Mouse (Mus musculus) heart, embryonic 14.5 days (tissue): ENCODE measurements around the gene Gm21671. TPM values are rescaled to one million over a fixed set of nuclear protein-coding genes. Genes with fewer than 3 reads are reported as not detected.
A peak's percentile ranks its signal among the peaks of the same experiment; 100 is the strongest.
"Not testable (repeated sequence)": the region's sequence is repeated elsewhere in the genome, so short reads cannot be mapped to it uniquely, and the experiment has no call there.

ENCODE experiments used
- ATAC-seq: fragments of 200-750 bp; cut with Nextera tagmentation; 2 replicates; pipeline ENCODE4 v1.8.0; 2017; ENCODE audit warnings: low read depth, moderate TSS enrichment; ENCODE audit not compliant: insufficient number of reproducible peaks, insufficient read depth, low FRiP score
- H3K27ac ChIP-seq, 2 experiments: fragments of 200-500 bp in 1 of 2; fragments of 300-500 bp in 1 of 2; sonication (generic) in 1 of 2; replicated peaks in 1 of 2; 2 replicates each; pipeline ENCODE4 v1.5.1; 2012 to 2014; ENCODE audit warnings: low read depth in 2 of 2, low read length in 2 of 2, control low read depth in 1 of 2, mild to moderate bottlenecking in 1 of 2, mixed read lengths in 1 of 2; ENCODE audit not compliant: control insufficient read depth in 1 of 2, insufficient read depth in 1 of 2
- H3K27me3 ChIP-seq: fragments of 300-500 bp; sonication (generic); 2 replicates; pipeline ENCODE4 v1.6.1; 2014; ENCODE audit warnings: mild to moderate bottlenecking, low read length, control low read depth; ENCODE audit not compliant: control insufficient read depth, insufficient read depth
- H3K36me3 ChIP-seq: fragments of 300-500 bp; sonication (generic); 2 replicates; pipeline ENCODE4 v1.6.1; 2014; ENCODE audit warnings: mild to moderate bottlenecking, control low read depth, low read length, mixed read lengths; ENCODE audit not compliant: control insufficient read depth, insufficient read depth
- H3K4me1 ChIP-seq, 2 experiments: fragments of 200-500 bp in 1 of 2; fragments of 300-500 bp in 1 of 2; sonication (generic) in 1 of 2; 2 replicates each; pipeline ENCODE4 v1.6.1; 2012 to 2014; ENCODE audit warnings: low read length in 2 of 2, control low read depth in 1 of 2, mixed read lengths in 1 of 2; ENCODE audit not compliant: control insufficient read depth in 2 of 2, insufficient read depth in 2 of 2
- H3K4me2 ChIP-seq: fragments of 300-500 bp; sonication (generic); 2 replicates; pipeline ENCODE4 v1.6.1; 2014; ENCODE audit warnings: mild to moderate bottlenecking, low read length
- H3K4me3 ChIP-seq, 2 experiments: fragments of 200-500 bp in 1 of 2; fragments of 300-500 bp in 1 of 2; sonication (generic) in 1 of 2; 2 replicates each; pipeline ENCODE4 v1.5.1; 2012 to 2014; ENCODE audit warnings: low read length in 2 of 2, mild to moderate bottlenecking in 2 of 2, control low read depth in 1 of 2, low read depth in 1 of 2, moderate library complexity in 1 of 2; ENCODE audit not compliant: control insufficient read depth in 1 of 2, insufficient read depth in 1 of 2
- H3K9ac ChIP-seq: fragments of 300-500 bp; sonication (generic); 2 replicates; pipeline ENCODE4 v1.6.1; 2014; ENCODE audit warnings: mild to moderate bottlenecking, low read length
- H3K9me3 ChIP-seq: fragments of 300-500 bp; sonication (generic); 2 replicates; pipeline ENCODE4 v1.6.1; 2016; ENCODE audit warnings: low read length, control low read depth; ENCODE audit not compliant: control insufficient read depth
- WGBS: fragments of 180-500 bp; shearing (Covaris S2); extraction: QIAGEN DNeasy Blood & Tissue Kit; methylation state at CpG from one replicate; pipeline ENCODE4 v1.1.7; 2014; 5-methylcytosine and 5-hydroxymethylcytosine counted together
- polyA plus RNA-seq: library from polyadenylated mRNA; unstranded; fragments of >200 nt; fragmentation: Nextera tagmentation; extraction: Ambion mirVana; gene quantifications from 2 replicates; pipeline ENCODE4 v1.2.1, GENCODE M21; 2014

The Gm21671 gene
- polyA plus RNA-seq, result 0.12 TPM in 1 of 2 replicates, not detected in the other

GRCm38 (mm10) chr5:25954317-25954716 lies at the start of gene Gm21671:
Gm21671 (minus strand) TSS chr5:25954417.
- ATAC-seq, H3K4me2 ChIP-seq, H3K9ac ChIP-seq, H3K4me3 ChIP-seq, H3K9me3 ChIP-seq, H3K27ac ChIP-seq, H3K4me1 ChIP-seq, H3K36me3 ChIP-seq, H3K27me3 ChIP-seq: not testable (repeated sequence)
- WGBS, result 62% methylated on average over 2 of the region's 2 CpGs

- not testable (repeated sequence) for H3K9ac ChIP-seq, H3K27ac ChIP-seq
- no CpG with 5 or more reads among the region's 3 CpGs for WGBS
These were observed 34.3 kb upstream of the Gm21671 start, which contains the start of gene Gm21698 for GRCm38 (mm10) chr5:25988550-25988949. Gm21698 (minus strand) TSS chr5:25988650.

GRCm38 (mm10) chr5:25972563-25972962 lies 18.3 kb upstream of the Gm21671 start, which contains the start of gene Gm21680:
Gm21680 (minus strand) TSS chr5:25972663.
- not testable (repeated sequence) for H3K27ac ChIP-seq, H3K9me3 ChIP-seq, H3K4me2 ChIP-seq, H3K36me3 ChIP-seq, H3K4me3 ChIP-seq, H3K9ac ChIP-seq, H3K4me1 ChIP-seq, H3K27me3 ChIP-seq, ATAC-seq
- WGBS, result no CpG with 5 or more reads among the region's 2 CpGs

More at GRCm38 (mm10) chr5:25988550-25988949, 34.3 kb upstream of the Gm21671 start, which contains the start of gene Gm21698:
- not testable (repeated sequence) for H3K9me3 ChIP-seq, H3K4me3 ChIP-seq, H3K4me2 ChIP-seq, H3K27me3 ChIP-seq, H3K36me3 ChIP-seq, H3K4me1 ChIP-seq, ATAC-seq

- H3K9ac ChIP-seq, H3K9me3 ChIP-seq, H3K4me1 ChIP-seq, H3K36me3 ChIP-seq, H3K27me3 ChIP-seq, H3K27ac ChIP-seq: not testable (repeated sequence)
- Histone ChIP-seq H3K4me2 (peak overlapping the region; percentile 50), H3K4me3 (peak overlapping the region; percentile 16 to 24; a peak in 3 of 4 replicates)
- WGBS, result 42% methylated on average over 16 of the region's 17 CpGs
- peak; percentile 31; the same call in 1 of the 2 replicates for ATAC-seq
These were observed 2.8 kb upstream of the Gm21671 start for GRCm38 (mm10) chr5:25957050-25957449.

GRCm38 (mm10) chr5:25956611-25957010 lies 2.4 kb upstream of the Gm21671 start:
- H3K9ac ChIP-seq, H3K27ac ChIP-seq, H3K9me3 ChIP-seq, H3K4me1 ChIP-seq, H3K36me3 ChIP-seq, H3K27me3 ChIP-seq: not testable (repeated sequence)
- WGBS, result 14% methylated on average over 32 of the region's 32 CpGs
- Histone ChIP-seq H3K4me2 (peak overlapping the region; percentile 50), H3K4me3 (peak overlapping the region; percentile 16 to 24; a peak in 3 of 4 replicates)
- peak; percentile 9; the same call in 1 of the 2 replicates for ATAC-seq

GRCm38 (mm10) chr5:25945391-25945790 lies 8.8 kb downstream of the Gm21671 start:
- H3K9ac ChIP-seq, ATAC-seq, H3K4me1 ChIP-seq, H3K4me3 ChIP-seq, H3K27ac ChIP-seq, H3K27me3 ChIP-seq, H3K9me3 ChIP-seq, H3K4me2 ChIP-seq, H3K36me3 ChIP-seq: not testable (repeated sequence)
- WGBS, result 77% methylated on average over 2 of the region's 2 CpGs

- 46% methylated on average over 2 of the region's 2 CpGs for WGBS
- not testable (repeated sequence) for H3K27ac ChIP-seq, H3K9ac ChIP-seq, ATAC-seq, H3K4me2 ChIP-seq, H3K9me3 ChIP-seq, H3K27me3 ChIP-seq, H3K4me3 ChIP-seq, H3K4me1 ChIP-seq, H3K36me3 ChIP-seq
These were observed 11.9 kb downstream of the Gm21671 start, which contains the start of gene Gm21663 for GRCm38 (mm10) chr5:25942281-25942680. Gm21663 (minus strand) TSS chr5:25942381.
